Mouse (Mus musculus): ENCODE measurements at regions not wholly inside any gene's neighbourhood (a gene's known extent, or its start where the extent isn't known, plus 50 kb on each side); places are given as distances from the start of the nearest gene placed in this dataset.

- no peaks in the 10 kb centered on the region for H3K36me3 ChIP-seq
- no peaks in the 10 kb centered on the region for H3K4me1 ChIP-seq (replicated peaks)
- H3K27ac ChIP-seq (ENCODE audit: poor library complexity, severe bottlenecking) = no peak overlapping the region
- no peak overlapping the region for H3K9ac ChIP-seq
- H3K4me2 ChIP-seq = no peak overlapping the region
- WGBS = 77% methylated on average over 2 of the region's 2 CpGs
- no peaks in the 10 kb centered on the region for H3K27me3 ChIP-seq (replicated peaks)
- no peak overlapping the region for H3K4me3 ChIP-seq
- H3K9me3 ChIP-seq (replicated peaks) = no peaks in the 10 kb centered on the region
- no peak for ATAC-seq (ENCODE audit: insufficient number of reproducible peaks, low FRiP score)
Observed at GRCm38 (mm10) chr4:31583495-31583894, 380.4 kb upstream of the Map3k7 start.

DNA sequence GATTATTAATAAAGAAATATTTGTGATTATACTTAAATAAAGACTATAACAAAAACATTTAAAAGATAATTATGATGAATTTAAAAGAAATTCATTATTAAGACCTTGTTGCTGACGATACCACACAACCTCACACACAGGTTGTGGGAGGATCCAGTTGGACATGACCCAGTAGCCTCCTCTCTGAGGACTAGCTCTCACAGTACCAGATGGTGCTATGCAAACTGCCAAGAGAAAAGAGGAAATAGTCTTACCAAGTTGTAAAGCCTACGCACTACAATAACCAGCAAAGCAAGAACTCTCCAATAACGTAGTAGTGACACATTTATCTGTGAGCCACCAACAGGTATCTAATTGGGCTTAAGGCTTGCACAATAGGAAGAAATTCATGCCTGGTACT, 379.7 kb upstream of the Map3k7 start:
- Histone ChIP-seq H3K9me3 (replicated peaks) (no peaks in the 10 kb centered on the region), H3K27me3 (replicated peaks) (no peaks in the 10 kb centered on the region), H3K27ac (ENCODE audit: poor library complexity, severe bottlenecking) (no peak overlapping the region), H3K36me3 (no peaks in the 10 kb centered on the region), H3K4me2 (no peak overlapping the region), H3K4me3 (no peak overlapping the region), H3K9ac (no peak overlapping the region), H3K4me1 (replicated peaks) (no peaks in the 10 kb centered on the region)
- no peak for ATAC-seq (ENCODE audit: insufficient number of reproducible peaks, low FRiP score)
- 81% methylated on average over 3 of the region's 3 CpGs for WGBS

DNA sequence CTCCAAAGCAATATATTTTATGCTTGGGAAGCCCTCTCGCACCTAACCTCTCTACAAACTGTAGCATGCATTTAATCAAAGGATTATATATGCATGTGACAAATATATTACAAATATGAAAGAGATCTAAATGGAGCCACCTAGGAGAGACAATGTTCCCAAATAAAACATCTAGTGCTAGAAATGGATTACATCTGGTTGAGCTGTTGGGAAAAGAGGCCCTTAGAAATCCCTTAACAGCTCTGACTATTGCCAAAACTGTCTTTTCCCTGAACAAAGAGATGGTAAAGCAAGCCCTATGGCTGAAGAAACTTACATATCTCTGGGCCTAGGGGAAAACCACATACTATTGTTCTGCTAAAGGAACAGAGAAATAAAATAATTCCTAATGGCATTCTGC, 369.8 kb upstream of the Map3k7 start:
- WGBS = 81% methylated on average over 1 of the region's 1 CpGs

GRCm38 (mm10) chr4:31601536-31601935, 362.4 kb upstream of the Map3k7 start:
- H3K4me2 ChIP-seq = no peak overlapping the region
- no peak for ATAC-seq (ENCODE audit: insufficient number of reproducible peaks, low FRiP score)
- H3K27ac ChIP-seq (ENCODE audit: poor library complexity, severe bottlenecking) = no peak overlapping the region
- peaks cover 5% of the 10 kb centered on the region; the same call in 1 of the 2 replicates for H3K4me1 ChIP-seq (replicated peaks)
- no peak overlapping the region for H3K4me3 ChIP-seq
- no peaks in the 10 kb centered on the region for H3K36me3 ChIP-seq
- no peaks in the 10 kb centered on the region for H3K27me3 ChIP-seq (replicated peaks)
- H3K9me3 ChIP-seq (replicated peaks) = no peaks in the 10 kb centered on the region
- H3K9ac ChIP-seq = no peak overlapping the region
- 66% methylated on average over 8 of the region's 8 CpGs for WGBS

More for the DNA sequence above, 369.8 kb upstream of the Map3k7 start:
- Histone ChIP-seq H3K9ac (no peak overlapping the region), H3K27me3 (replicated peaks) (no peaks in the 10 kb centered on the region), H3K27ac (ENCODE audit: poor library complexity, severe bottlenecking) (no peak overlapping the region), H3K4me2 (no peak overlapping the region), H3K9me3 (replicated peaks) (no peaks in the 10 kb centered on the region), H3K36me3 (no peaks in the 10 kb centered on the region), H3K4me3 (no peak overlapping the region), H3K4me1 (replicated peaks) (no peaks in the 10 kb centered on the region)
- no peak for ATAC-seq (ENCODE audit: insufficient number of reproducible peaks, low FRiP score)

DNA sequence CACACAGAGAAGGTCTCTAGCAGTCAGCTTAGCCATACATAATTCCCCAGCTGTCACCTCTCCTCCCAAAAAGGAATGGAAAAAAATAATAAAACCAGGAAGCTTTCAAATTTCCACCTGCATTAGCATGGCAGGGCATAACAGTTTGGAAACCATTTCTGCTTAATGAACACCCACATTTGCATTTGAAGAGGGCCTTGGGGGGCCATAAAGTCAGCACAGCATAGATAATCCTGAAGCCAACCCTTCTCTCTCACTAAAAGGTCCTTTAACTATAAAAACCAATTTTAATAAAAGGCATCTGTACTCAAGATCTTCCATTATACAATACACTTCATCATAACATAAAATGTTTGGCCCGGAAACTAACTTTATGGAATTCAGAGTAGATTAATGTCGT, 360.1 kb upstream of the Map3k7 start:
- H3K9ac ChIP-seq = no peak overlapping the region
- no peak for ATAC-seq (ENCODE audit: insufficient number of reproducible peaks, low FRiP score)
- peaks cover 5% of the 10 kb centered on the region; the same call in 1 of the 2 replicates for H3K4me1 ChIP-seq (replicated peaks)
- no peaks in the 10 kb centered on the region for H3K36me3 ChIP-seq
- H3K4me3 ChIP-seq = no peak overlapping the region
- H3K27me3 ChIP-seq (replicated peaks) = no peaks in the 10 kb centered on the region
- no peak overlapping the region for H3K4me2 ChIP-seq
- WGBS = 93% methylated on average over 2 of the region's 2 CpGs
- H3K9me3 ChIP-seq (replicated peaks) = no peaks in the 10 kb centered on the region
- H3K27ac ChIP-seq (ENCODE audit: poor library complexity, severe bottlenecking) = no peak overlapping the region

DNA sequence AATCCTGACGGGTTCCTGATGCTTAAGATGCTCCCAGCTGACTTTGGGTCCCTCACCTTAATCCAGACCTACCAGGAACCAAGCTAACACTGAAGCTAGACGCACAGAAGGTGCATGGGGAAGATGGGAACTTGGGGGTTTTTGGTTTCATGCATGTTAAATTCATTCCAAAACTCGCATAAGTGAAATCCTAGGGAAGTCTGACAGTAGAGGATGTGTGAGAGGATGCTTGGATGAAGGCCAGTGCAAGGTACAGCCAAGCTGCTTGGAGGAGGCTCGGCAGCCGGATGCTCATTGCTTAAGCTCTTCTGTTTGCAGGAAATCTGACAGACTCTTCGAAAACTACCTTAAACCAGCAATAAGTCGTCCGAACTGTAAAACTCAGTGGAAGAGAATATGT, 355.1 kb upstream of the Map3k7 start:
- H3K4me2 ChIP-seq = no peak overlapping the region
- 0 out of 2 replicates have a peak, but pooled peaks cover 3% of the 10 kb centered on the region for H3K4me1 ChIP-seq (replicated peaks)
- no peaks in the 10 kb centered on the region for H3K36me3 ChIP-seq
- no peaks in the 10 kb centered on the region for H3K9me3 ChIP-seq (replicated peaks)
- no peak overlapping the region for H3K4me3 ChIP-seq
- no peaks in the 10 kb centered on the region for H3K27me3 ChIP-seq (replicated peaks)
- no peak overlapping the region for H3K9ac ChIP-seq
- no peak for ATAC-seq (ENCODE audit: insufficient number of reproducible peaks, low FRiP score)
- no peak overlapping the region for H3K27ac ChIP-seq (ENCODE audit: poor library complexity, severe bottlenecking)
- 79% methylated on average over 8 of the region's 8 CpGs for WGBS

DNA sequence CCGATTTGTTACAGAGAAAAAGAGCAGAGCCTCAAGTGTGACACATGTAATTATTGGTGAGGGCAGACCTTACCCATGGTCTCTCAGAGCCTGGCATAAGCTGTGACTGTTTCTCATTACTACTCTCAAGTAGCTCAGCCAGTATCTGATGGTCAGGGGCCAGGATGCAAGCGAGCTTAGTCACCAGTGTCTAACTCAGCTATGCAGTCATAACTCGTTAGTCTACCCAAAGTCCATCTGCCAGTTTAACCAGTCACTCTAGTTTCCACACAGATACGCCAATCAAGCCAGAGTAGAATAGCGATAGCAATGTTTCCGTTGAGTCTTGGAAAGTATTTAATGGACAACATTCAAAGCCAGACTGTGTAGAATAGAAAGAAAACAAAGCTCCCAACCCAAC, 354.3 kb upstream of the Map3k7 start:
- no peak overlapping the region for H3K4me3 ChIP-seq
- no peaks in the 10 kb centered on the region for H3K9me3 ChIP-seq (replicated peaks)
- no peak overlapping the region for H3K9ac ChIP-seq
- 0 out of 2 replicates have a peak, but pooled peaks cover 3% of the 10 kb centered on the region for H3K4me1 ChIP-seq (replicated peaks)
- H3K27ac ChIP-seq (ENCODE audit: poor library complexity, severe bottlenecking) = no peak overlapping the region
- H3K27me3 ChIP-seq (replicated peaks) = no peaks in the 10 kb centered on the region
- no peak overlapping the region for H3K4me2 ChIP-seq
- ATAC-seq (ENCODE audit: insufficient number of reproducible peaks, low FRiP score) = no peak
- no peaks in the 10 kb centered on the region for H3K36me3 ChIP-seq
- 64% methylated on average over 6 of the region's 6 CpGs for WGBS

GRCm38 (mm10) chr4:31612147-31612824, 351.6 kb upstream of the Map3k7 start:
- H3K4me2 ChIP-seq = no peak overlapping the region
- no peak for ATAC-seq (ENCODE audit: insufficient number of reproducible peaks, low FRiP score)
- no peak overlapping the region for H3K9ac ChIP-seq
- no peak overlapping the region for H3K4me3 ChIP-seq
- 53% methylated on average over 8 of the region's 8 CpGs for WGBS
- H3K36me3 ChIP-seq = no peaks in the 10 kb centered on the region
- no peaks in the 10 kb centered on the region for H3K9me3 ChIP-seq (replicated peaks)
- H3K4me1 ChIP-seq (replicated peaks) = 0 out of 2 replicates have a peak, but pooled peaks cover 3% of the 10 kb centered on the region
- no peaks in the 10 kb centered on the region for H3K27me3 ChIP-seq (replicated peaks)
- no peak overlapping the region for H3K27ac ChIP-seq (ENCODE audit: poor library complexity, severe bottlenecking)

- Histone ChIP-seq H3K4me2 (no peak overlapping the region), H3K27ac (ENCODE audit: poor library complexity, severe bottlenecking) (no peak overlapping the region), H3K36me3 (no peaks in the 10 kb centered on the region), H3K4me1 (replicated peaks) (peaks cover 7% of the 10 kb centered on the region; the same call in 1 of the 2 replicates), H3K4me3 (no peak overlapping the region), H3K9ac (no peak overlapping the region), H3K27me3 (replicated peaks) (no peaks in the 10 kb centered on the region), H3K9me3 (replicated peaks) (no peaks in the 10 kb centered on the region)
- 78% methylated on average over 9 of the region's 9 CpGs for WGBS
- ATAC-seq (ENCODE audit: insufficient number of reproducible peaks, low FRiP score) = no peak
Observed at GRCm38 (mm10) chr4:31612825-31613514, 350.9 kb upstream of the Map3k7 start.

DNA sequence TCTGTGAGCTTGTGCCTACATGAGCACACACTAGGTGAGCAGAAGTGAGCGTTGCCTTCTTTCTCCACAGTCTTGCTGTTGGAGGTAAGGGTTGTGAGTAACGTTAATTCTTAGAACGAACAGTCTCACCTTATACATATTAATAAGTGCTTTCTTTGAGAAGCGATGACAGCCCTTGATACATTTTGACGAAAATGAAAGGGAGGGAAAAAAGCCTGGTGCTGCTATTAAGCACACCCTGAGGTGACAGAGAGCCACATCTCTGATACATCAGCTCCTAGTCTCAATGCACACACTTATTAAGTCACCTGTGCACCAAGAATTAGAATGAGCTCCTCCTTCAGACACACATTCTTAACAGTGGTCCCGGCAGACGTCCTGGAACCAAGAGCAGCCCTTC, 346.3 kb upstream of the Map3k7 start:
- no peaks in the 10 kb centered on the region for H3K27me3 ChIP-seq (replicated peaks)
- 69% methylated on average over 7 of the region's 7 CpGs for WGBS

DNA sequence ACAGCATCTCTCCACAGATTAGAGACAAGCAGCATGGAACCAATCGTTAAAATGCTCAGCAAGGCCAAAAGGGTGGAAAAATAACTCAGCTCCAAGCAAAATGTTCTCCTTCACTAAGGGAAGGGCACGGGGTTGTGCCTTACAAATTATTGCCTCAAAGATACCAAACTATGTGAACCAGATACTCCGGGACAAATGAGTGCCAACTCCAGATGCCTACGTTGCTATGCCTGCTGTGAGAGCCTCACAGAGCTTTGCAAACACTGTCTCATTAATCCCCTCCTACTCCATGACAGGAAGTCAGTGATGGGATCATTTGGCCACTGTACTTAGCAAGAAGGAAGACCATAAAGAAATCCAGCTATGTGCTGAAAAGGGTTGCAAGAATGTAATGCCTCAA, 345.9 kb upstream of the Map3k7 start:
- H3K4me1 ChIP-seq (replicated peaks) = peaks cover 6% of the 10 kb centered on the region; the same call in 1 of the 2 replicates
- H3K27ac ChIP-seq (ENCODE audit: poor library complexity, severe bottlenecking) = no peak overlapping the region
- ATAC-seq (ENCODE audit: insufficient number of reproducible peaks, low FRiP score) = no peak
- H3K36me3 ChIP-seq = no peaks in the 10 kb centered on the region
- no peaks in the 10 kb centered on the region for H3K9me3 ChIP-seq (replicated peaks)
- no peak overlapping the region for H3K4me2 ChIP-seq
- no peak overlapping the region for H3K9ac ChIP-seq
- WGBS = 54% methylated on average over 4 of the region's 4 CpGs
- H3K27me3 ChIP-seq (replicated peaks) = no peaks in the 10 kb centered on the region
- H3K4me3 ChIP-seq = no peak overlapping the region

More for the DNA sequence above, 346.3 kb upstream of the Map3k7 start:
- Histone ChIP-seq H3K27ac (ENCODE audit: poor library complexity, severe bottlenecking) (no peak overlapping the region), H3K36me3 (no peaks in the 10 kb centered on the region), H3K4me3 (no peak overlapping the region), H3K4me1 (replicated peaks) (peaks cover 9% of the 10 kb centered on the region; the same call in 1 of the 2 replicates), H3K4me2 (no peak overlapping the region), H3K9me3 (replicated peaks) (no peaks in the 10 kb centered on the region), H3K9ac (no peak overlapping the region)
- ATAC-seq (ENCODE audit: insufficient number of reproducible peaks, low FRiP score) = no peak
